Mouse (Mus musculus) heart, postnatal 0 days (tissue): Measurements from ENCODE around the gene Tent5b.

Experiments
- CTCF ChIP-seq: IDR thresholded peaks from 2 replicates; pipeline ENCODE4 v1.5.1; 2016; ENCODE audit warnings: antibody characterized with exemption, control low read depth, low read depth
- EP300 ChIP-seq: IDR thresholded peaks from 2 replicates; pipeline ENCODE4 v1.6.1; 2016; ENCODE audit warnings: antibody characterized with exemption, low read depth

GRCm38 (mm10) chr4:133458044-133458443 lies 21.9 kb upstream of the Tent5b start:
- 0 out of 2 replicates have a peak, but pooled peaks have one; percentile 3 for TF ChIP-seq CTCF
- TF ChIP-seq EP300, result no peak
